15 mouse cellular contexts compared by ENCODE assay signal in genomic region chr13:90643575-90644215, GRCm38 (mm10).
A peak's percentile ranks its signal among the peaks of the same experiment; 100 is the strongest.
DNase-seq lines count a peak whose midpoint lies in the region; ATAC-seq lines count a peak whose summit lies in the region.
"Had no signal": no experiment of that assay in that cellular context is flagged by ENCODE, and none has a peak within 500 bp of the region (broad histone marks: within the 10 kb centered on the region; RNA-seq: fewer than 3 reads in every experiment).

No protein-coding gene starts in this region.

- H3K27me3 ChIP-seq in heart, embryonic 12.5 days (replicated peaks) = no peaks in the 10 kb centered on the region
- no peaks in the 10 kb centered on the region for H3K27me3 ChIP-seq in neural tube, embryonic 13.5 days
- no peaks in the 10 kb centered on the region for H3K27me3 ChIP-seq in hindbrain, embryonic 14.5 days (ENCODE audit: control insufficient read depth, insufficient read depth, low read length)
- H3K27me3 ChIP-seq in neural tube, embryonic 15.5 days (replicated peaks) = no peaks in the 10 kb centered on the region
- H3K27me3 ChIP-seq: limb, embryonic 12.5 days; lung, embryonic 15.5 days had no signal

- no peak for DNase-seq in heart, postnatal 36 days
- DNase-seq in neural tube, embryonic 10.5 days (ENCODE audit: extremely low spot score, low spot score) = no peak
- peak; percentile 58 for DNase-seq in hindbrain, embryonic 14.5 days (ENCODE audit: low spot score)
- no peak for DNase-seq in layer of hippocampus, postnatal 10 days (ENCODE audit: low spot score in 2 of 2)
- DNase-seq: cerebellum, adult 9-11 months; heart, adult 11 months; heart, postnatal 10 days; right cerebral cortex, postnatal 4 days; thymus, postnatal 25 days had no signal

- no peak overlapping the region for H3K4me3 ChIP-seq in heart, embryonic 12.5 days
- no peak overlapping the region for H3K4me3 ChIP-seq in neural tube, embryonic 13.5 days
- H3K4me3 ChIP-seq in hindbrain, embryonic 14.5 days (replicated peaks; ENCODE audit: low read length) = no peak overlapping the region
- H3K4me3 ChIP-seq in neural tube, embryonic 15.5 days (replicated peaks) = no peak overlapping the region
- H3K4me3 ChIP-seq: limb, embryonic 12.5 days; lung, embryonic 15.5 days had no signal

- 70% methylated on average over 4 of the region's 4 CpGs for WGBS in heart, embryonic 12.5 days
- 55% methylated on average over 4 of the region's 4 CpGs for whole genome bisulfite sequencing in neural tube, embryonic 13.5 days
- WGBS in hindbrain, embryonic 14.5 days = 44% methylated on average over 4 of the region's 4 CpGs
- WGBS in neural tube, embryonic 15.5 days = 66% methylated on average over 4 of the region's 4 CpGs

- no peak overlapping the region for H3K4me2 ChIP-seq in heart, embryonic 12.5 days
- H3K4me2 ChIP-seq in neural tube, embryonic 13.5 days = no peak overlapping the region
- no peak overlapping the region; the same call in 1 of the 2 replicates for H3K4me2 ChIP-seq in hindbrain, embryonic 14.5 days (replicated peaks)
- H3K4me2 ChIP-seq in neural tube, embryonic 15.5 days = no peak overlapping the region
- H3K4me2 ChIP-seq: limb, embryonic 12.5 days; lung, embryonic 15.5 days had no signal

- H3K4me1 ChIP-seq in heart, embryonic 12.5 days (replicated peaks) = peaks cover 4% of the 10 kb centered on the region; the same call in 1 of the 2 replicates
- peaks cover 16% of the 10 kb centered on the region for H3K4me1 ChIP-seq in neural tube, embryonic 13.5 days (replicated peaks)
- H3K4me1 ChIP-seq in hindbrain, embryonic 14.5 days (replicated peaks; ENCODE audit: control insufficient read depth, insufficient read depth, low read length) = peaks cover 12% of the 10 kb centered on the region
- peaks cover 14% of the 10 kb centered on the region; the same call in 1 of the 2 replicates for H3K4me1 ChIP-seq in neural tube, embryonic 15.5 days
- H3K4me1 ChIP-seq: lung, embryonic 15.5 days had no signal

- H3K9ac ChIP-seq in heart, embryonic 12.5 days = no peak overlapping the region
- H3K9ac ChIP-seq in neural tube, embryonic 13.5 days = no peak overlapping the region
- H3K9ac ChIP-seq in hindbrain, embryonic 14.5 days = no peak overlapping the region
- H3K9ac ChIP-seq in neural tube, embryonic 15.5 days (replicated peaks) = no peak overlapping the region
- H3K9ac ChIP-seq: limb, embryonic 12.5 days; lung, embryonic 15.5 days had no signal

- no peaks in the 10 kb centered on the region for H3K36me3 ChIP-seq in heart, embryonic 12.5 days
- H3K36me3 ChIP-seq in neural tube, embryonic 13.5 days = no peaks in the 10 kb centered on the region
- H3K36me3 ChIP-seq in hindbrain, embryonic 14.5 days (replicated peaks; ENCODE audit: control insufficient read depth, insufficient read depth) = no peaks in the 10 kb centered on the region
- H3K36me3 ChIP-seq in neural tube, embryonic 15.5 days = no peaks in the 10 kb centered on the region
- H3K36me3 ChIP-seq: limb, embryonic 12.5 days; lung, embryonic 15.5 days had no signal

- no peak overlapping the region for H3K27ac ChIP-seq in heart, embryonic 12.5 days (ENCODE audit: poor library complexity, severe bottlenecking)
- no peak overlapping the region; the same call in 1 of the 2 replicates for H3K27ac ChIP-seq in neural tube, embryonic 13.5 days (replicated peaks)
- H3K27ac ChIP-seq in hindbrain, embryonic 14.5 days = peak overlapping the region; percentile 70
- 0 out of 2 replicates have a peak overlapping the region, but pooled peaks have one; percentile 37 for H3K27ac ChIP-seq in neural tube, embryonic 15.5 days (replicated peaks)
- H3K27ac ChIP-seq: limb, embryonic 12.5 days; lung, embryonic 15.5 days had no signal

- intact Hi-C loops in heart, postnatal 36 days (cut with DNase I) = no loop called here

- ATAC-seq in heart, embryonic 12.5 days (ENCODE audit: insufficient number of reproducible peaks, low FRiP score) = 0 out of 2 replicates have a peak, but pooled peaks have one; percentile 29
- peak; percentile 46; the same call in 1 of the 2 replicates for ATAC-seq in neural tube, embryonic 13.5 days (ENCODE audit: low read depth)
- ATAC-seq in hindbrain, embryonic 14.5 days (ENCODE audit: low FRiP score) = peak; percentile 63; the same call in 1 of the 2 replicates
- peak; percentile 51 for ATAC-seq in neural tube, embryonic 15.5 days (ENCODE audit: low FRiP score)
- ATAC-seq in granulocyte monocyte progenitor cell, adult 5-6 weeks (replicated peaks; ENCODE audit: poor library complexity, severe bottlenecking) = no peak

- H3K9me3 ChIP-seq in heart, embryonic 12.5 days (replicated peaks) = no peaks in the 10 kb centered on the region
- H3K9me3 ChIP-seq in neural tube, embryonic 13.5 days = no peaks in the 10 kb centered on the region
- no peaks in the 10 kb centered on the region for H3K9me3 ChIP-seq in hindbrain, embryonic 14.5 days (ENCODE audit: control insufficient read depth, low read length)
- H3K9me3 ChIP-seq in neural tube, embryonic 15.5 days (replicated peaks) = no peaks in the 10 kb centered on the region
- H3K9me3 ChIP-seq: limb, embryonic 12.5 days; lung, embryonic 15.5 days had no signal

Comparison
In these comparisons a context has a peak if more than half of its experiments do, and no peak if none do; other contexts are left out.
1. H3K27ac ChIP-seq: peak in hindbrain, embryonic 14.5 days (single experiment) and neural tube, embryonic 15.5 days (single experiment); none in heart, embryonic 12.5 days (single experiment) and neural tube, embryonic 13.5 days (single experiment).